Mouse (Mus musculus) cerebellum, adult 8-10 months (tissue): ENCODE results near the gene Tmem94.
A peak's percentile ranks its signal among the peaks of the same experiment; 100 is the strongest.

Experiments
- DNase-seq: peaks from one replicate; pipeline ENCODE4 v3.0.0; 2022

The Tmem94 gene

DNA sequence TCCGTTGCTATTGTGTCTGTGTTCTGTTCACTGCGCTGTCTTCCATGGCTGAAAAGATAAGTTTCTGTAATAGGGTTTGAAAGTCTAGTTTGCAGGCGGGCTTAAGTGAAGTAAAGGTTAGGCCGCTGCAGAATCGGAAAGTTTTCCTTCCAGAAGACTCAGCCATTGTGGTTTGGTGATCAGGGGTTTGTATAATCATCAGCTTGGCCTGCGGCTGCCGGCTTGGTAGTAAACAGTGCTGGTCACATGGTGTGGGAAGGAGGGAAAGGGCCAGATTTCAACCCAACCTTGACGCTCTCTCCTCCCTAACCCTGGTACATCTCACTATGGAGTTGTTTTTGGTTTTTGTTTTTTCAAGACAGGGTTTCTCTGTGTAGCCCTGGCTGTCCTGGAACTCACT, 1.7 kb downstream of the Tmem94 start:
- DNase-seq = no peak

DNA sequence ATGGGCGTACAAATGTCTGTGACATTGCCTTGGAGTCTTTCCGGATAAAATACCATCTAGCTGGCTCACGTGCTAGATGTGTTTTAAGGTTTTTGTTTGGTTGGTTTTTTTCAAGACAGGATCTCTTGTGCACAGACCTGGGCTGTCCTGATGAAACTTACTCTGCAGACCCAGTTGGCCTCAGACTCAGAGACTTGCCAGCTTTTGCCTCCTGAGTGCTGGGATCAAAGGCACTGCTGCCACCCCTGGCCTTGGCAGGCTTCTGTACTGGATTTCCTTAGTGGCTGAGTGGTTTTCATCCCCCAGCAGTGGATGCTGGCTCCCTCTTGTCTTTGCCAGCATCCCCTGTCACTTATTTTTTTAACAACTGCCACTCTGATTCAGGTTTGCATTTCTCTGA, 3.7 kb downstream of the Tmem94 start:
- no peak for DNase-seq

- no peak for DNase-seq
Measured at GRCm38 (mm10) chr11:115774653-115775052, 9.4 kb downstream of the Tmem94 start.

DNA sequence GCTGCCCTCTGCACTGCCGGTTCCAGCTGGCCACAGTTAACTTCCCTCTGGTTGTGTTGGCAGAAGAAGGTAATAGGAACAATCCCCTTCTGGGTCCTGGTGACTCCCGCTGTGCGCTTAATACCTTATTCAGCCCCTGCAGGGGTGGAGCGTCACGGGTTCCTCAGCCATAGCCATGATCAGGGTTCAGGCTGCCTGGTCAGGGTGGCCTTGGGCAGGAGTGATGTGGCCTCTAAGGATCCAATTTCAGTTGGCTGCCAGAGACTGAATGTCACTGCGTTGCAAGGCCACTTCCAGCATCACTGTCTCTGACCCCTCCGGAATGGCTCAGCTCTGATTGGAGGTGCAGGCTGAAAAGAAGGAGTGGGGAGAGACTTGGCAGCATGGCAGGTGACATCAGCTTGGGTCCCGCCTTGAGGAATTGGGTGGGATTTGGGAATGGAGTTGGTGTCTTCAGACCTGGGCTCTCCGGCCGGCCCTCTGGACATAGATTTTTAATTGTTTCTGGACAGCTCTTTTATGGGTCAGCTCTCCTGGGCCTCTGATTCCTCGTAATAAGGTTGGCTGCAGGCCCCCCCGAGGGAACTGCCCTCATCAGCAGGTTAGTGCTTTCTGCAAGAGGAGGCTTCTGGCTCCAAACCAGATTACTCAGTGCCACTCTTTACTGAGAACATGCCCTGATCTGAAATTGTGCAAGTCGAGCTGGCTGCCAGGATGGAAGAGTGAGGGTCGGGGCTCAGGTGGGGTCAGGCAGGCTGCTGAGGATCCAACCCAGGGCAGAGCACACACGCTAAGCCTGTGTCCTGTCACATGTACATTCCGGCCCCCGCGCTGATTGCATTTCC, 10.8 kb downstream of the Tmem94 start:
- DNase-seq = peak; percentile 43

- DNase-seq = no peak
Measured at GRCm38 (mm10) chr11:115776954-115777353, 11.7 kb downstream of the Tmem94 start.

GRCm38 (mm10) chr11:115777487-115778335, 12.5 kb downstream of the Tmem94 start:
- DNase-seq = no peak

- DNase-seq = no peak
Measured at GRCm38 (mm10) chr11:115779038-115779571, 13.9 kb downstream of the Tmem94 start.

DNA sequence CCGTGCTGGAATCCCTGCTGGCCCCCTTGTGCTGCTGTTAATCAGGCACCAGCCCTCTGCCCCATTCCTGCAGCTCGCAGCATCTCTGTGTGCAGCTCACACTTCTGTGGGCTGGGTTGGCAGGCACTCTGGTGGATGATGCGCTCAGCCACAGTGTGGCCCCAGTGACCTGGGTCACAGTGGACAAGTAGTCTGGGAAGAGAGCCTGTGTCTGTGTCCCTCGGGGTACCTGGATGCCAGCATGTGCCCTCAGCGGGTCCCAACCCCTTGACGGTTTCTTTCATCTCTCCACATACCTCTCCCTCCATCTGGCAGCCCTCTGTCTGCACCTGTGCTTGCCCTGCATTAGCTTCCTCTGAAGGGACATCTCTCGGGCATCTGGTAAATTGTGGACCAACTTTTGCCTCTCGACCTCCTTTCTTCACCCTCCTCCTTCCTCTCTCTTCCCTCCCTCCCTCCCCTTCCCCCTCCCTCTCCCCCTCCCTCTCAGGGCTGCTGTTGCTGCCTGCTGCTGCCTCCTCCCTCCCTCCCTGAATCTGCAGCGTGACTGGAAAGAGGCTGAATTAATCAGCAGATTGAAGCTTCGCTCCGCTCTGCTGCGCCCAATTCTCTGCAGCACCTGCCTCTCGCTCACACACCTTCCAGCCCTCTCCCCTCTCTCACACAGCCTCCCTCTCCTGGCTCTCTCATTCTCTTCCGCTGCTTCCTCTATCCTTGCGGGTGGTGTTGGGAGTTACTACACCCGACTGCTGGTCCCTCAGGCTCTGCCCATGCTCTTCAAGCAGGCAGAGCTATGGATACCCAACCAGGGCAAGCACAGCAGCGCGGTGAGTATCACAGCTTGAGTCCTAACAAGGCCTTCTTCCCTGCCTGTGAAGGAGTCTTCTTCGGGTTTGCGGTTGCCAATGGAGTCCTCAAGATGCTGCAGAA, 15.2 kb downstream of the Tmem94 start:
- DNase-seq = no peak

DNA sequence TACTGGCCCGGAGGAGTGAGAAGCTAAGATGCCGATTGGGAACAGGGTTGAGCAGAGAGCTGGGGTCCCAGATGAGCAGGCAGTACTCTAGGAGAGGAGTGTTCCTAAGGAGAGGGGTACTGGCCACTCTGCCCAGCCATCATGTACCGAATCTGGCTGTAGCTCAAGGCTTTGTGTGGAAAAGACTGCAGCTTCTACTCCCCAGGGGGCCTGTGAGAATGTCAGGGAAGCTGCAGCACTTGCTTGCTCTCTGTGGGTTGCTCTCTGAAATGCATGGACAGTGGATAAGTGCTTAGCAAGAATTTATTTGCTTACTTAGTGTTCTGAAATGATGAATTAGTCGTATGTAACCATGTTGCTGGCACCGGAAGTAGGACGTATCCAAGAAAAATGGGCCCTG, 21.2 kb downstream of the Tmem94 start:
- DNase-seq = no peak

- peak; percentile 64 for DNase-seq
Measured at GRCm38 (mm10) chr11:115789787-115790186, 24.6 kb downstream of the Tmem94 start.

- peak; percentile 61 for DNase-seq
Measured at GRCm38 (mm10) chr11:115791919-115792318, 26.7 kb downstream of the Tmem94 start.

DNA sequence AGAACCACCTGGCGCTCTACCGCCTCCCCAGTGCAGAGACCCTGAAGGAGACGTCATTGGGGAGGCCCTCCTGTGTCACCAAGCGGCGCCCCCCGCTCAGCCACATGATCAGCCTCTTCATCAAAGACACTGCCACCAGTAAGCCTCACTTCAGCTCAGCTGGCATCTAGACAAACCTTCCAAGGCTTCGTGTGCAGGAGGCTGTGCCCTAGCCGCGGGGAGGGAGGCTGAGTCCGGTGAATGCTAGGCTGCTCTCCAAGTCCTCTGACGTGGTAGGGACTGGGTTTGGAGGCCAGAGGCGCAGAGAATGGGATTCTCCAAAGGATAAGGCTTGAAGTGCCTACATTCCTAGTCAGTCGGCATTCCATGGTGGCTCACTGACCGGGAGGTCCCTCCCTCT, 27.1 kb downstream of the Tmem94 start:
- peak; percentile 41 for DNase-seq

DNA sequence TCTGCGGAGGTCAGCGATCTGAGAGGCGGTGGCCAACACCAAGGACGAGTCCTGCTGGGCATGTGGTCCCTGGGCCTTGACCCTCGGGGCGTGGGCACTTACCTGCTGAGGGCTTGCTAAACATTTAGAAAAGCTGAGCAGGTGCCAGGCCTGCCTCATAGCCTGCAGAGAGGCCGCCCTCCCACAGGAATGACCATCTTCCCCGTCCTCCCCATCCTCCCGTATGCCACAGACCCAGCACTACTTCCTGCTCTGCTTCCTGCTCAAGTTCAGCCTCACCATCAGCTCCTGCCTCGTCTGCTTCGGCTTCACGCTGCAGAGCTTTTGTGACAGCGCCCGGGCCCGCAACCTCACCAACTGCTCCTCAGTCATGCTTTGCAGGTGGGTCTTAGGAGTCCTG, 31.7 kb downstream of the Tmem94 start:
- no peak for DNase-seq

- no peak for DNase-seq
Measured at GRCm38 (mm10) chr11:115797665-115798064, 32.4 kb downstream of the Tmem94 start.

GRCm38 (mm10) chr11:115800981-115801380, 35.7 kb downstream of the Tmem94 start:
- DNase-seq = no peak

- DNase-seq = no peak
Measured at GRCm38 (mm10) chr11:115803072-115803709, 38.0 kb downstream of the Tmem94 start.

DNA sequence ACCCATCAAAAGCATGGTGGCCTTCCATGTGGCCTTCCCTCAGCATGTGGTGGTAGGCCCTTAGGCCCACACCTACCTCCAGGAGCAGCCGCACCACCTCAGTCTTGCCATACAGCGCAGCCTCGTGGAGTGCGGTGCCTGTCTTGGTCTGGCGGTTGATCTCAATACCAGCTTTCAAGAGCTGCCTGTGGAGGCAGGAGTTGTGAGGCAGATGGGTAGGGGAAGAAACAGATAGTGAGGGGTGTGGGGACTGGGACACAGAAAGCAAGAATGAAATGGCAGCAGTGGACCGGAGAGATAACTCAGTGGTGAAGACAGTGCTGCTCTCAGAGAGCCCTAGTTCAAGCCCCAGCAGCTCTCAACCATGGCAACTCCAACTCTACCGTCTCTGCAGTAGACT, 39.8 kb downstream of the Tmem94 start:
- DNase-seq = no peak

DNA sequence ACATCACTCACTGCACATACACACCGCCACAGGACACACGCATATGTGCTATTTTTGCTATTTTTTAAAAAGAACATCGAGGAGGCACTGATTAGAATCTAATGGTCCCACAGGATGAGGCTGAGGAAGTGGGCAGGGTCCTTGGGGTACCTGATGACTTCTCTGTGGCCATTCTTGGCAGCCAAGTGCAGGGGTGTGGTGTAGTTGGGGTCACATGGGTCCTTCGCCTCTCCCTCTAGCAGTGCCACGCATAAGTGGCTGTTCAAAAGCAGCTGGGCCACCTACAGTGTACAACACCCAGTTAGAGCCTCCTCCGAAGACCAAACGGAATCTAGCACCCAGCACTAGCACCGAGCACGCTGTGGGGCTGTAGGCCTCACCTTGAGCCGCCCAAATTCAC, 40.9 kb downstream of the Tmem94 start:
- DNase-seq = no peak

GRCm38 (mm10) chr11:115807306-115807705, 42.1 kb downstream of the Tmem94 start:
- DNase-seq = no peak

GRCm38 (mm10) chr11:115807971-115808370, 42.7 kb downstream of the Tmem94 start:
- DNase-seq = no peak

DNA sequence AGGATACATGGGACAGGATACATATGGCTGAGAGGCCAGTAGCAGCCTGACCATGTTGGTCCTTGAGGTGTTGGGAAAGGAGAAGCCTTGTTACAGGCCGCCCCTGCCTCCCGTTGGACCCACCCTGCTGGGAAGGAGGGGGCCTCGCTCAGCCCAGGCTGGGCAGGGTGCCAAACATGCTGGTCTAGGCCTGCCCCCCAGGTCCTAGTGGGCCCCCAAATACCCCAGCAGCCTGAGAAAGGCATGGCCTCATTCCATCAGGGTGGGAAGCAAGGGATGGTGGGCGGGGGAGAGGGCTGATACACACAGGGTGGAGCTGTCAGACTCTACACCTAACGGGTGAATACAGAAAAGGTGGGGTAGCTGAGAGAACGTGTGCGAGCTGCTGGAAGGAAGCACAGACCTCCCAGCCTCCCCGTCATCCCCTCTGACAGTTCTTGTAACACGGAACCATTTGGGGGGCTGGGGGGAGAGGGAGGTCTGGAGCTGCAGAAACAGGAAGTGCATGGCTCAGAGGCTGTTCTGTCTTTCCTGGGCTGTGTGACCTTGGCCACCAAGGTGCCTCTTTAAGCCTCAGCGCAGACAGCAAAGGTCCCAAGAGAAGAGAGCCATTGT, 43.6 kb downstream of the Tmem94 start:
- no peak for DNase-seq
